Mouse (Mus musculus): Measurements from ENCODE around the gene Cxcl16. TPM values are rescaled to one million over a fixed set of nuclear protein-coding genes. Genes with fewer than 3 reads are reported as not detected.
"Not testable (repeated sequence)": the region's sequence is repeated elsewhere in the genome, so short reads cannot be mapped to it uniquely, and the experiment has no call there.

The Cxcl16 gene
- 1 to 10 TPM in 1 of 2 experiments, under 1 TPM in 1; 0.94 to 1.2 TPM for total RNA-seq (2021)

DNA sequence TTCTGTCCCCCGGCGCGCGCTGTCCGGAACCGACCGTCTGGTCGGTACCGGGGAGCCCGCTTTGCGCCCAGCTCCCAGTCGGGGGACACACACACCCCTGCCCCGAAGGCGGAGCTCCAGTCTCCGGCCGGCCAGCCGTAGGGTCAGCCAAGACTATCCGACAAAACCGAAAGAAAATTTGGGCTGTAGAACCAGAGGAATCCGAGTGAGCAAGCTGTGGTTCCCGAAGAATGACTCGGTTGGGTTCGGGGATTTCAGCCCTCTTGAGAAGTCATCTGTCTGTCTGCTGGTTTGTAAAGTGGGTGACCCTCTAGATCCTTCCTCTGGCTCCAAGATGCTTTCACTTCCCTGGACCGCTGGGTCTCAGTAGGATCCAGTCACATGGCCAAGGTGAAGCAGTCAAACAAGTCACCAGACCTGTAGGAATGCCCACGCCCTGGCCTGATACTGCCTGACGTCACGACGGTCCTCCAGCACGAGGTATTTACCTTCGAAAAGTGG, at the start of gene Cxcl16:
Gene Cxcl16 (minus strand): TSS at position 384 of the 501 bp plus-strand sequence.
- intact Hi-C loops (cut with DNase I): no loop called here
- no peak for DNase-seq (ENCODE audit: low spot score in 2 of 2)

- DNase-seq (ENCODE audit: low spot score in 2 of 2): no peak
- intact Hi-C loops (cut with DNase I): loop anchor here (1.0 to 5.0 kb wide), 3 partner anchors 55 to 92 kb away; partner anchors contain the start of gene Arrb2
These were observed 47.3 kb upstream of the Cxcl16 start for GRCm38 (mm10) chr11:70506962-70507515.

- peak; percentile 26 to 44 for DNase-seq (ENCODE audit: low spot score in 2 of 2)
- intact Hi-C loops (cut with DNase I): loop anchor here (1.0 to 5.0 kb wide), 3 partner anchors 54 to 92 kb away; partner anchors contain the start of gene Arrb2
These were observed 46.6 kb upstream of the Cxcl16 start for GRCm38 (mm10) chr11:70506385-70506784.

DNA sequence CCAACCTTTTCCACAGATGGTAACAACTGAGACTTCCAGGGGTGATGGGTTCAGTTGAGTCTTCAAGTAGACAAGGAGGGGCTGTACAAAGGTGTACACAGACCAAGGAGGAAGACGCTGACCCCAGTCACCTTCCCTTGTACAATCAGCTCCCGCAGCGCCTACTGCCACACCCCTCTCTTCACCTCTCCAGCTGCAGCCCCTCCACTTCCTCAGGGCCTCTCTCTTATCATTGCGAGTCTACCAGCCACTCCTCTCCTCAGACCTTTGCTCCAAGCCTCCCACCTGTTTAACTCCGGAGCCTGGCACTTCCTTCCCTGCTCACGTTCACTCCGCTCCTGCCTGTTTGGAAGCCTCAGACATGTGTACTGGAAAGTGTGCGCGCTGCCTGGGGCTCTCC, 45.2 kb upstream of the Cxcl16 start, which contains the start of gene Tm4sf5:
Gene Tm4sf5 (plus strand): TSS at position 275 of the 400 bp plus-strand sequence.
- intact Hi-C loops (cut with DNase I): loop anchor here (5.0 kb wide), 1 partner anchor 73 kb away; the partner anchor contains the start of gene Arrb2
- DNase-seq (ENCODE audit: low spot score in 2 of 2): no peak

DNA sequence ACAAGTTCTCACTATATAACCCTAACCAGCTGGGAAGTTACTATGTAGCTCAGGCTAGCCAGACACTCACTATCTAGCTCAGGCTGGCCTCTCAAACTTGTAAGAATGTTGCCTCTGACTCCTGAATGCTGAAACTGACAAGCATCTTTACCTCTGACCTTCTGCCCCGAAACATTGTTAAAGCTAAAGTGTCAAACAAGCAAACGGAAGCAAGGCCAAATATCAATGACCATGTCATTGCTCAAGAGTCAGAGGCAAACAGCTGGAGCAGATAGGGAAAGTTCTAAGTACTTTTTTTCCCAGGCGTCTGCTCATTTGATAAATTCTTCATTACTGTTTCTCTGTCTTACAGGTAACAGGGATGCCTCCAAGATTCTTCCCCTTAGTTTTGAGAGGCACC, 42.2 kb upstream of the Cxcl16 start:
- intact Hi-C loops (cut with DNase I): no loop called here
- no peak for DNase-seq (ENCODE audit: low spot score in 2 of 2)

DNA sequence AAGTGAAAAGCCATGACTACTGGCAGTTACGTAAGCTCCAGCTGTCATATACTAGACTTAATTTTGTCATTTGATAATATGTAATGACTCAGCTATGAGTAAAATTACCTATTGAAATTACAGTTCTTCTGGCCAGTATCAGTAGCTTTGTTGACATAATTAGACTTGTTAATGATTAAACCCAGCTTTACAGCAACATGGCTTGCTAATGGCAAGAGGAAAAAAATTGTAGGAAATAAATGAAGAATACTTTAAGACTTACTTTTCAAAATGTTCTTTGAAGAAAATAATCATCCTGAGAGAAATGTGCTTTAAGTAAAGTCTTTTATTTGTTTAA, 40.7 kb upstream of the Cxcl16 start:
- intact Hi-C loops (cut with DNase I): no loop called here
- no peak for DNase-seq (ENCODE audit: low spot score in 2 of 2)

DNA sequence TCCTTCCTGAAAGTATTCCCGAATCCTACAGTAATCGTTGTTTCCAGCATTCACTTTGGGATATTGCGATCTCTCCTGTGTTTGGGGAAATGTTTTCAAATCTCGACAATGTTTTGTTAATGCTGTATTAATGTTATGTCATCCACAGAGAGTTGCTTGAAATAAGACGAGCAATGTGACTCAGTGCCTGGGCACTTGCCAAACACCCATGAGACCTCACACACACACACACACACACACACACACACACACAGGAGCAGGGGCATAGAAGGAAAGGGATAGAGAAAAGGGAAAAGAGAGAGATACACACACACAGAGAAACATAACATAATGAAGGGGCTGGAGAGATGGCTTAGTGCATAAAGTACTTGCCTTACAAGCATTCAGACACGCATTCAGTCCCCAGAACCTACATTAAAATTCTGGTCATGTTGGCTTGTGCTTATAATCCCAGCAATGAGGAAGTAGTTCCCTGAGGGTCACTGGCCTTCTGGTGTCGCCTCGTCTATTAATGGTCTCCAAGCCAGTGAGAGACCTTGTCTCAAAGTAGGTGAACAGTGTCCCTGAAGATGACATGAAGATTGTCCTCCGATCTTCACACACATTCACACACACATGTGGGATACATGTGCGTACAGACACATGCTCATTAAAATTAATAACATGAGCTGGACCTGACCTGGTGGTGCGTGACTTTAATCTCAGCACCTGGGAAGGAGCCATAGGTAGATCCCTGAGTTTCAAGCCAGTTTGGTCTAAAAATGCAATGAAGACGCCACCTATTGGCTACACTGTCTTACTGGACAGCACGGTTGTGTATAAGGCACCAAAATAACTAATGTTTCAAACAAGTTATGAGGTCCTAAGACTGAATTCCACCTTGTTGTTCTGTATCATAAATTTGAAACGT, 40.0 kb upstream of the Cxcl16 start:
- intact Hi-C loops (cut with DNase I): no loop called here

GRCm38 (mm10) chr11:70489684-70490083, 29.9 kb upstream of the Cxcl16 start:
- intact Hi-C loops (cut with DNase I): no loop called here
- peak in 1 of 2 experiments; percentile 29 for DNase-seq (ENCODE audit: low spot score in 2 of 2)

More for the DNA sequence above, 40.0 kb upstream of the Cxcl16 start:
- DNase-seq (ENCODE audit: low spot score in 2 of 2): no peak

- DNase-seq (ENCODE audit: low spot score in 2 of 2): peak in 1 of 2 experiments; percentile 55
- intact Hi-C loops (cut with DNase I): no loop called here
These were observed 29.4 kb upstream of the Cxcl16 start for GRCm38 (mm10) chr11:70489138-70489537.

DNA sequence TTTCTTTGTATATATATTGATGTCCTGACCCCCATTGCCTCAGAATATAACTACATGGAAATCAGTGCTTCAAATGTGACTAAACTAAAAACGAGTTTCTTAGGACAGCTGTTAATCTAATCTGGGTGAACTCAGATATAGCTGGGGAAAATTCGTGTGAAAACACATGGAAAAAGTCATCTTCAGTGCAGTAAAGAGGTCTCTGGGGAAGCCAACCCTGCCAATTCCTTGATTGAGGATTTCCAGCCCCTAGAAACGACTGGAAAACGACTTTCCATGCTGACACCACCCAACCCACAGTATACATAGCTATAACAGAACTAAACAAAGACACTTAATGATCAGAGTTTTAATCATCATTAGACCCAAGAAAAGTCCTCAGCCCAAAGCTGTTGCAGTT, 28.0 kb upstream of the Cxcl16 start:
- DNase-seq (ENCODE audit: low spot score in 2 of 2): no peak
- intact Hi-C loops (cut with DNase I): no loop called here

DNA sequence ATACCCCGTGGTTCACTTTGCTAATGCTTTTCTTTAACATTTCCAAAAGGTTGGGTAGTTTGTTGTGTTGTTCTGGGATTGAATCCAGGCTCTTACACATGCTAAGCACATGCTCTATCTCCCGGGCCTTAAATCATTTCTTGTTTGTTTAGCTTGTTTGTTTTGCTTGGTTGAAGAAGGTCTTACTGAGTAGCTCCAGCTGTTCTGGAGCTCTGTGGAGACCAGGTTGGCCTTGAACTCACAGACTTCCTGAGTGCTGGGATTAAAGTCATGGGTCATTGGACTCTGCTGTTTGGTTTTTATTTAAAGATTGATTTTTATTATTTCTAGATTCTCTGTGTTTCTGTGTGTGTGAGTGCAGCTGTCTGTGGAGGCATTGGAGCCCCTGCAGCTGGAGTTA, 25.7 kb upstream of the Cxcl16 start:
- no peak for DNase-seq (ENCODE audit: low spot score in 2 of 2)
- intact Hi-C loops (cut with DNase I): no loop called here

GRCm38 (mm10) chr11:70474872-70475534, 15.2 kb upstream of the Cxcl16 start:
- no peak for DNase-seq (ENCODE audit: low spot score in 2 of 2)

DNA sequence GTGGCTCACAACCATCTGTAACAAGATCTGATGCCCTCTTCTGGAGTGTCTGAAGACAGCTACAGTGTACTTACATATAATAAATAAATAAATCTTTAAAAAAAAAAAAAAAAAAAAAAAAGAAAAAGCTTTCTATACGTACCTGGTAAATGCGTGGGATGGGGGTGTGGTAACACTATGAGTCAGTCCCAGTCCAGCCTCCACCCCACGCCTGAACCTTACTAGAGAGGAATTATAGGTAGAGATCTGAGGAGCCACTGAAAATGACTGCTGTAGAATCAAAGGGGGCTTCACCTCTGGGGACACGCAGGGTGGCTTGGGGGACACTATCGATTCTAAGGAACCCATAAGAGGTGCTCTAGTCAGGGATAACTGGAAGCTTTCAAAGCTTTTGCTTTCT, 13.5 kb upstream of the Cxcl16 start:
- DNase-seq (ENCODE audit: low spot score in 2 of 2); intact Hi-C loops (cut with DNase I): not testable (repeated sequence)

More at GRCm38 (mm10) chr11:70474872-70475534, 15.2 kb upstream of the Cxcl16 start:
- intact Hi-C loops (cut with DNase I): no loop called here

DNA sequence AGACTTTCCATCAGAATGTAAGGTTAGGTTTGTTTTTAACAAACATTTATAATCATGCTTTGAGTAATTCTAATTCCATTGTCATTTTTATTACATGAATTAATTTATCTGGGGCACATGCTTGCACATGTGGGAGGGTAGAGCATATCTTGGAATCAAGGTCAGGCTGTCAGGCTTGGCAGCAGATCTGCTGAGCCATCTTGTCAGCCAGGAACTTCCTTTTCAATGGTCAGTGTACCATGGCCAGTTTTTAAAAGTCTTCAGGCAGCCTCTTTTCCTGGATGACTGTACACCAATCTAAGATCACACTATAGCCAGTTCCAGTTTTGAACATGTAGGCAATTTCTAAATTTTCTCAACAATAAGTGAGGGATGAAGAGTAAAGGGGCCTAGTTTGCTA, 12.9 kb upstream of the Cxcl16 start:
- DNase-seq (ENCODE audit: low spot score in 2 of 2): no peak
- intact Hi-C loops (cut with DNase I): no loop called here

DNA sequence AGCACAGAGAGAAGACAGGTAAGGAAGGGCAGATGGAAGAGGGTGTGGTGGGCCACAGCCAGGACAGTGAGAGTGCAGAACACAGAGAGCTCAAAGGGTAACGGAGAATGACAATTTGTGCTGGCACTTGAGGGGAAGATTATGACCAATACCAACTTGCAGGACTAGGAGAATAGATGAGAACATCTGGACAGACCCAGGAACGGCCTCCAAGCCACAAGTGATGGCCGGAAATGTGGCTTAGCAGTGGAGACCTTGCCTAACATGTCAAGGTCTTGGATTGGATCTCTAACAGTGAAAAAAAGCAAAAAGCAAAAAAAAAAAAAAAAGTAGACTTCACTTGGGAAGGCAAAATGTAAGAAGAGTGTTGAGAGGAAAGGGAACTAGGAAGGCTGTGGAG, 10.0 kb upstream of the Cxcl16 start:
- intact Hi-C loops (cut with DNase I): no loop called here
- no peak for DNase-seq (ENCODE audit: low spot score in 2 of 2)

GRCm38 (mm10) chr11:70467902-70468619, 8.3 kb upstream of the Cxcl16 start:
- intact Hi-C loops (cut with DNase I): no loop called here
- DNase-seq (ENCODE audit: low spot score in 2 of 2): no peak

GRCm38 (mm10) chr11:70465824-70466223, 6.0 kb upstream of the Cxcl16 start:
- intact Hi-C loops (cut with DNase I): no loop called here
- DNase-seq (ENCODE audit: low spot score in 2 of 2): no peak

- DNase-seq (ENCODE audit: low spot score in 2 of 2): no peak
- intact Hi-C loops (cut with DNase I): no loop called here
These were observed 5.4 kb upstream of the Cxcl16 start for GRCm38 (mm10) chr11:70465211-70465610.

- DNase-seq (ENCODE audit: low spot score in 2 of 2): no peak
- intact Hi-C loops (cut with DNase I): no loop called here
These were observed 4.2 kb upstream of the Cxcl16 start for GRCm38 (mm10) chr11:70463970-70464369.

All from left cerebral cortex, postnatal 25 days (tissue).